Mouse (Mus musculus): ENCODE results near the gene L3mbtl4.

The L3mbtl4 gene

DNA sequence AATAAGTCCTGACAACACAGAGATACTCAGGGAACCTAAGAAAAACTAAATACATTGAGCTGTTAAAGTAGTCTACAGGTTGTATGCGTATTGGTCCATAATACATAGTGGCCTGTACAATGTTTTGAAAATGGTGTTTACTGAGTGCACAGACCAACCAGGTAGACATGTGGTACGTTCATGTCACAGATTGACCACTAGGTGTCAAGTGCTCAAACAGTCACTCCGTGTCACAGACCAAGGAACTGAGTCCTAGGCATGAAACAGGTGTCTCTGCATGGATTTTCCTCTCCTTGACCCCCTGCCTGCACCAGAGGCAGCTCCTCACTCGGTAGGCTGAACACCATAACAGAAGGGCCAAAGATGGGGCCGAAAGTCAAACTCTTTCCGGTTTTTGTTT lies 366.6 kb downstream of the L3mbtl4 start:
- no peak for DNase-seq (ENCODE audit: low read depth, low spot score)

DNA sequence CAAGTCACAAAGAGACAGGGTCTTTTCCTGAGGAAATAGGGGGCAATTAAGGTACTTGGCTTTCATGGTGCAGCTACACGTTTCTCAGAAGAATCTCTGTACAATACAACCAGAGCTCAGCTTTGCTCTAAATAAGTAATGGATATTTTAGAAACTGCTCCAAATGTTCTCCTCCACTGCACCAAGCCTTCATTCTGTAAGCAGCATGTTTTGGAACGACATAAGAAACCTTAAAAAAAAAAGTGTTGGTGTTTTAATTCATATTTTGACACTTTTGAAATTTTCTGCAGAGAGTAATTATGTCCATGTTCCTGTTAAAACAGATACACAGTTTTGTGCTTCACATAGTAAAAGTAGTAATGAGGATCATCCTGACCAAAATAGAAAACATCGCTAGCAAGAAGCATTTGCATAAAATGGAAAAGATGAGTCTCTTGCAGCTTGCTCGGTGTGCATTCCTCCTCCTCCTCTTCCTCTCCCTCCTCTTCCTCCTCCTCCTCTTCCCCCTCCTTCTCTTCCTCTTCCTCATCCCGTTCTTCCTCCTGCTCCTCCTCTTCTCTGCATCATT lies 369.0 kb downstream of the L3mbtl4 start:
- no peak for DNase-seq (ENCODE audit: low read depth, low spot score)

GRCm38 (mm10) chr17:68666528-68666927 lies 392.9 kb downstream of the L3mbtl4 start:
- DNase-seq (ENCODE audit: low read depth, low spot score): no peak

DNA sequence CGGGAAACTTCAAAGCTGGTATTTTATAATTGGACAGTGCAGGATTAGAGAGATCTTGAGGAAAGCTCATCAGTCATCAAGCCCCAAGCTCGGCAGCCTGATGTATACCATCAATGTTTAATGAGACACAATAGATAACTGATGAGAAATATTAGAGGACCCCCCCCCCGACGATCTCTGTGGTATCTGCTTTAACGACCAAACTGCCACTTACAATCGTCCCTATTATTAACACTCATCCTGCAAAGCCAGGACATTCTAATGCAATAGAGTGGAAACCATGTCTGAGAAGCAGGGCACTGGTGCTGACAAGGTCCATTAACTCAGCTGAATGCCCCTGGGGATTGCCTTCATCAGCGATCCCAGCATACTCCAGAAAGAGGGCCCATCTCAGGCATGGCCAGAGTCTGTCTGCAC lies 398.5 kb downstream of the L3mbtl4 start:
- DNase-seq (ENCODE audit: low read depth, low spot score): no peak

GRCm38 (mm10) chr17:68710701-68711100 lies 437.1 kb downstream of the L3mbtl4 start:
- DNase-seq (ENCODE audit: low read depth, low spot score): no peak

GRCm38 (mm10) chr17:68711350-68711749 lies 437.8 kb downstream of the L3mbtl4 start:
- no peak for DNase-seq (ENCODE audit: low read depth, low spot score)

- no peak for DNase-seq (ENCODE audit: low read depth, low spot score)
Observed at GRCm38 (mm10) chr17:68748296-68748695, 474.7 kb downstream of the L3mbtl4 start.

- DNase-seq (ENCODE audit: low read depth, low spot score): no peak
Observed at GRCm38 (mm10) chr17:68750513-68750912, 476.9 kb downstream of the L3mbtl4 start.

GRCm38 (mm10) chr17:68753112-68753511 lies 479.5 kb downstream of the L3mbtl4 start:
- DNase-seq (ENCODE audit: low read depth, low spot score): peak; percentile 20

DNA sequence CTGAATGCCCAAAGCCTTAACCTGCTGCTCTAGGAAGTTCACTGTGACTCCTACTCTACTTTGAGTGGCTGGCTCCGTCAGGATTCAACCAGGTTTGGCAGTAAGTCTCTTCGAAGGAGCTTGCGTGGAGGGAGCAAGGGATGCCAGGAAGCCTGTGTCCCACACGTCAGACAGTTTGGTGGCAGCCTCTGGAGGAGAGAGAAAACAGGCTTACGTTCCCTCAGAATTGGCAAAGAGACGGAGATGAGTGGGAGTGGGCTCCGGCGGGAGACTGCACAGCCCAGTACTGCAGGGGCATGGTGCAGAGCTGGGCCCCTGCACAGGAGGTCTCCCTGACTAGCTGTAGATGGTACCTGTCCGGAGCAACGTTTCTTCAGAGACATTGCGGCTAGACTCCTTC lies 481.2 kb downstream of the L3mbtl4 start:
- no peak for DNase-seq (ENCODE audit: low read depth, low spot score)

- no peak for DNase-seq (ENCODE audit: low read depth, low spot score)
Observed at GRCm38 (mm10) chr17:68758428-68758827, 484.8 kb downstream of the L3mbtl4 start.

DNA sequence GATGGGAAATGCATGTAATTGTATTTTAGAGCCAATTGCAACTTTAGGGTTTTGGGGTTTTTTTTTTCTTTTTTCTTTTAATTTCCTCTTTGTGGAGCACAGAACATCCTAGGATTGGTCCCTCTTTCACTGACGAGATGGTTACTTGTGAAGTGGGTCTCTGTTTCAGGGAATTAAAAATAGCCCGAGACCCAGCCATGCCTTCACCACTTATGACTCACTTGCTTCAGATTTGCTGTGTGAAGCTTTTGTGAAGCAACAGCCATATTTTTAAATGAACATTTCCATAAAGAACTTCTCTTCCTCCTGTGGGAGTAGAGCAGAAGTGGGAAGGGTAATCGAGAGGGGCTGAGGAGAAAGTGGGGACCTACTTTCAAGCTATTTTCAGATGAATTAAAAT lies 485.3 kb downstream of the L3mbtl4 start:
- no peak for DNase-seq (ENCODE audit: low read depth, low spot score)

- no peak for DNase-seq (ENCODE audit: low read depth, low spot score)
Observed at GRCm38 (mm10) chr17:68759978-68760377, 486.4 kb downstream of the L3mbtl4 start.

DNA sequence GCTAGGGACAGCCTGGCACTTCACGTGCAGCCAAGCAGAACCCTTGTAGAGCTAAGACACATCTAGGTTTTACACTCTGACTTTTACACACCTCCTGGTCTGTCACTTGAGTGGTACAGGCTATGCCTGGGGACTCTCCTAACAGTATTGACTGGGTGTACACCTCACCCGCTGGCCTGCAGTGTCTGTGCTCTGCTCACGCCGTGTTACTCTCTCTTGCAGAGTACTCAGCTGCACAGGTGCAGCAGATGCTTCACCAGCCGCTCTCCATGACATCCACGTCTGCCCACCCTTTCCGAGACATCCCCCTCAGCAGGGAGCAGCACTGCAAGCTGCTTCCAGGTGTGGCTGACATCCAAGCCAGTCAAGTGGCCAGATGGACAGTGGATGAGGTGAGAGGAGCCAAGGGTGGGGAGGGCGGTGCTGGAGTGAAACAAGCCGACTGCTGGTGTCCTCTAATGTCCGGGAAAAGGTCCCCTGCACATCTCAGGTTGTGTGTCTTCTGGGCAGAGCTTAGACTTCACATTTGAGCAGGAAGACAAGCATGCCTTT lies 490.8 kb downstream of the L3mbtl4 start:
- no peak for DNase-seq (ENCODE audit: low read depth, low spot score)

- no peak for DNase-seq (ENCODE audit: low read depth, low spot score)
Observed at GRCm38 (mm10) chr17:68769561-68769960, 496.0 kb downstream of the L3mbtl4 start.

DNA sequence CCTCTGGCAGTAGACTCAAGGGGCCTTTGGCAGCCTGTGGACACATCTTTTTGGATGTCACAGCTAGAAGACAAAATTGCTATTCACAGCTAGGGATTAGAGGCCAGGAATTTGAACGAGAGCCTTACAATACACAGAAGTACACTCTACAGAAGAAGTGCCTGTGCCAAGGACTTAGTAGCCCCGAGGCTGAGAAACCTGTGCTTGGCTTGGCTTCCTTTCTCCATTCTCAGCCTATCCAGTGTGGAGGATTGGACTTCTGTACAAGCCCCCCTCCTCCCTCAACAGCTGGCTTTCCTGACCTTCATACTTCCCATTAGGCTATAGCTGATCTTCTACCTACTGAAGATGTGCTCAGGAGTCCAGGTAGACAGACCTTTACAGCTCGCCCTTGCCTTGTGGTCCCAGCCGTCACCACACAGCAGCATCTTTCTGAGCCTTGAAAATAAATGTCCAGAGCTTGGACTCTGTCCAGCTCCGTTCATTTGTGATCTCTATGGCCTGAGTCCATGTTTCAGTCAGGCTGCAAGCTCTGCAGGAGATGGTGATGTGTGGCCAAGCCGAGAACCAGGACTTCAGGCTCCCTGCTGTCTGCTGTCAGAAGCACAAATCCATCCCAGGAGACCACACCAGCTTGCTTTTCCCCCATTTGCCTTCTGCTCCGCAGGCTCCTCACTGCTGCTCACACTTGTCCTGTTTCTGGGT lies 497.6 kb downstream of the L3mbtl4 start:
- no peak for DNase-seq (ENCODE audit: low read depth, low spot score)

DNA sequence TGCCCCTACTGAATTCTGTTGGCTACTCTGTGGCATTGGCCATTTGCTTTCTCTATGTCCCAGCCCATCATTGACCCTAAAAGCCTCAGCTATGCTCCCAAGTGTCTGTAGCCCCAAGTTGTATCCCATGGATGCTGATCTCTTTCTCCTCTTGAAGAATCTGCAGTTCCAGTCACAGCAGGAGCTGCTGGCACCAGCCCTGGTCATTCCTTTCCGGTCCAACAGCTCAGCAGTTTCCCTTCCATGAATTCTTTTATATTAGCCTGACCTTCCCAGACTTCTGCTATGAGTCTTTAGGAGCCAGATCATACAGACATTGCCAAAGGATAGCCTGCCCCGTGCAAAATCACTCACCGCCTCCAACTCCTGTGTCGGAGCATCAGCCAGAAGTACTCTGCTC lies 520.1 kb downstream of the L3mbtl4 start:
- no peak for DNase-seq (ENCODE audit: low read depth, low spot score)

- DNase-seq (ENCODE audit: low read depth, low spot score): no peak
Observed at GRCm38 (mm10) chr17:68826323-68826722, 552.7 kb downstream of the L3mbtl4 start, which contains the start of gene Tmem200c. Gene Tmem200c, plus strand, starts transcription at chr17:68826623.
